Mouse (Mus musculus) liver, adult (tissue): ENCODE results near the gene Rtn4.
A peak's percentile ranks its signal among the peaks of the same experiment; 100 is the strongest.

Experiments
- GATA4 ChIP-seq: IDR thresholded peaks from 2 replicates; pipeline ENCODE4 v1.6.1; 2014; ENCODE audit warnings: mild to moderate bottlenecking, low read length; ENCODE audit not compliant: insufficient replicate concordance

The Rtn4 gene

GRCm38 (mm10) chr11:29693576-29694410, 1.0 kb downstream of the Rtn4 start:
- TF ChIP-seq GATA4, result peak; percentile 9; the same call in 1 of the 2 replicates

GRCm38 (mm10) chr11:29694754-29695153, 2.0 kb downstream of the Rtn4 start:
- no peak for TF ChIP-seq GATA4

GRCm38 (mm10) chr11:29702721-29703120, 10.0 kb downstream of the Rtn4 start:
- TF ChIP-seq GATA4, result no peak

GRCm38 (mm10) chr11:29705263-29705662, 12.5 kb downstream of the Rtn4 start:
- TF ChIP-seq GATA4, result no peak

- no peak for TF ChIP-seq GATA4
Observed at GRCm38 (mm10) chr11:29706845-29707244, 14.1 kb downstream of the Rtn4 start.

- no peak for TF ChIP-seq GATA4
Observed at GRCm38 (mm10) chr11:29709512-29709911, 16.8 kb downstream of the Rtn4 start.

- TF ChIP-seq GATA4, result no peak
Observed at GRCm38 (mm10) chr11:29714114-29714513, 21.4 kb downstream of the Rtn4 start.

- TF ChIP-seq GATA4, result no peak
Observed at GRCm38 (mm10) chr11:29714789-29715188, 22.0 kb downstream of the Rtn4 start.

GRCm38 (mm10) chr11:29715499-29715898, 22.8 kb downstream of the Rtn4 start:
- no peak for TF ChIP-seq GATA4

- no peak for TF ChIP-seq GATA4
Observed at GRCm38 (mm10) chr11:29718541-29718940, 25.8 kb downstream of the Rtn4 start.

- no peak for TF ChIP-seq GATA4
Observed at GRCm38 (mm10) chr11:29719597-29719996, 26.9 kb downstream of the Rtn4 start.

- TF ChIP-seq GATA4, result no peak
Observed at GRCm38 (mm10) chr11:29724213-29724612, 31.5 kb downstream of the Rtn4 start.

- no peak for TF ChIP-seq GATA4
Observed at GRCm38 (mm10) chr11:29725167-29725566, 32.4 kb downstream of the Rtn4 start.

- no peak for TF ChIP-seq GATA4
Observed at GRCm38 (mm10) chr11:29725610-29726009, 32.9 kb downstream of the Rtn4 start.

GRCm38 (mm10) chr11:29727901-29728300, 35.2 kb downstream of the Rtn4 start:
- no peak for TF ChIP-seq GATA4

GRCm38 (mm10) chr11:29739752-29740151, 47.0 kb downstream of the Rtn4 start:
- TF ChIP-seq GATA4, result no peak

GRCm38 (mm10) chr11:29744760-29745430, 52.1 kb downstream of the Rtn4 start:
- no peak for TF ChIP-seq GATA4

GRCm38 (mm10) chr11:29745513-29745912, 52.8 kb downstream of the Rtn4 start:
- TF ChIP-seq GATA4, result no peak
